Mouse (Mus musculus) cerebellum, adult 8-10 months (tissue): ENCODE measurements around the gene Iqck.
A peak's percentile ranks its signal among the peaks of the same experiment; 100 is the strongest.

Source experiments
- DNase-seq: peaks from one replicate; pipeline ENCODE4 v3.0.0; 2022

The Iqck gene

DNA sequence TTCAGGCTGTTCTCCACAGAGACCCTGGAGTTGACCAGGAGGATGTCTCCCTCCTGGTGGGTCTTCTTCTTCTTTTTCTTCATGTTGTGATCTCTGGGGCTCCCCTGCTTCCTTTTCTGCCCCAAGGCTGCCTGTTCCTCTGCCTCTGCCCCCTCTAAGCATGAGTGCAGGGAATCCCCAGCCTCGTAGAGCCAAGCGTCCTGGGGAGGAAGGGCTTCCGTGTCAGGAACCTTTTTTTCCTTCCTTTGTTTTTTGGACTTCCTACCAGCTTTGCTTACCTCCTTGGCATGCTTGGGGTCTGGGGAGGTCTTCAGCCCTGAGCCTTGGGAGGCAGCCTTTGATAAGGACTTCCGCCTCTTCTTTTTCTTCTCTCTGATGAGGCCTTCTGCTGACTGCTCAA is 2.9 kb upstream of the Iqck start:
- no peak for DNase-seq

DNA sequence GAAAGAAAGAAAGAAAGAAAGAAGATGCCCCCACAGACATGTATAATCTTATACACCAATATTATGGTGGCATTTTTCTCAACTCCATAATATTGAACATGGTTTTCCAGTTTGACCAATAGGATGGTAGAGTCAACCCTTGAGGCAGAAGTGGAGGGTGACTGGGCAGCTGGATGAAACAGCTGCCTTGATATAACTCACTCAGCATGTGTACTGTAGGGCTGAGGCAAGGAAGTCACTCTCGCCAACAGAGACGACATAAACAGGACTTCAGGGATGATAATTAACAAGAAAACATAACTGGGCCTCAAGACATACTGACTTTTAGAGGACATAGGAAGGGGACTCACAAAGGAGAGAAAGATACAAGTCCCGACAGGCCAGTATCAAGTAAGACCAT is 946 bp upstream of the Iqck start:
- no peak for DNase-seq

DNA sequence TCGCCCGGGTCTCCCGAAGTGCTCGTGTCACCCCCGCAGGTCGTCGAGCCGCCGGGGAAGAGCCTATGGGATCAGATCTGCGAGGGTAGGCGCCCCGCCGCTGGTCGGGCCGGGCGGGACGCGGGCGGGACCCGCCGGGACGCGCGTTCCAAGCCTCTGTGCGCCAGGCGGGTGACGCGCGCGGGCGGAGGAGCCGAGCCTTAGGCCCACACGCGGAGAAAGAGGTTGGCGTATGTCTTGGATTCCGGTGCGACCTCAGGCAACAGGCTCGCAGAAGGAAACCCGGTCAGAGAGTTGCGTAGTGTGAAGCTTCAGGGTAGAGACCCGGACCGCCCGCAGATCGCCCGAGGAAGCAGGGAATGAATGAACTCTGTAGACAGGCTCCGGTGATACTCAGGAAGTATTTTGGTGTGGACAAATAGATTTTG is 339 bp downstream of the Iqck start, which contains the start of gene Knop1:
Gene Knop1, minus strand, starts transcription at position 378 of the 428 bp plus-strand sequence.
- DNase-seq: no peak

GRCm38 (mm10) chr7:118858640-118859039 is 3.1 kb downstream of the Iqck start:
- DNase-seq: no peak

- DNase-seq: no peak
Observed at GRCm38 (mm10) chr7:118865362-118865761, 9.8 kb downstream of the Iqck start.

DNA sequence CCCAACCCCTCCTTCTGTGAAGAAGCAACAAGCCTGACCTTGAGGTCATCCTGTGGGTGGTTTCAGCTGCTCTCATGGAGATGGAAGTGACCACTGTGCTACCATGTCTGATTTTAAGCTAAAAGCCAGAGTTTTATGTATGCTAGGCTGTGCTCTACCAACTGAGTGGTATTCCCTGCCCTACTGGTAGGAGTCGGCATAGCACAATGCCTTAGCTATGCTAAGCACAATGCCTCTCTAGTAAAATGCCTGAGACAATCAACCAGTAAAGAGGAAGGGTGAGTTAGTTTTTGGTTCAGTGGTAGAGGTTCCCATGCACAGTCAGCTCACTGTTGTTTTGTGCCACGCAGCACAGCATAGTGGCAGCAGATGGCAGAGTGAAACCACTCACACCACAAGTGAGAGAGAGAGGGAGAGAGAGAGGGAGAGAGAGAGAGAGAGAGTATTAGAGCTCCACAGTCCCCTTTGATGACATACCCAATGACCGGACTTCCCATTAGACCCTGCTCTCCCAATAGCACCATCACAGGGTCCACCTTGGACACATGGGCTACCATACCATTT is 24.0 kb downstream of the Iqck start:
- no peak for DNase-seq

GRCm38 (mm10) chr7:118883957-118884356 is 28.4 kb downstream of the Iqck start:
- no peak for DNase-seq

GRCm38 (mm10) chr7:118884969-118885368 is 29.4 kb downstream of the Iqck start:
- DNase-seq: no peak

DNA sequence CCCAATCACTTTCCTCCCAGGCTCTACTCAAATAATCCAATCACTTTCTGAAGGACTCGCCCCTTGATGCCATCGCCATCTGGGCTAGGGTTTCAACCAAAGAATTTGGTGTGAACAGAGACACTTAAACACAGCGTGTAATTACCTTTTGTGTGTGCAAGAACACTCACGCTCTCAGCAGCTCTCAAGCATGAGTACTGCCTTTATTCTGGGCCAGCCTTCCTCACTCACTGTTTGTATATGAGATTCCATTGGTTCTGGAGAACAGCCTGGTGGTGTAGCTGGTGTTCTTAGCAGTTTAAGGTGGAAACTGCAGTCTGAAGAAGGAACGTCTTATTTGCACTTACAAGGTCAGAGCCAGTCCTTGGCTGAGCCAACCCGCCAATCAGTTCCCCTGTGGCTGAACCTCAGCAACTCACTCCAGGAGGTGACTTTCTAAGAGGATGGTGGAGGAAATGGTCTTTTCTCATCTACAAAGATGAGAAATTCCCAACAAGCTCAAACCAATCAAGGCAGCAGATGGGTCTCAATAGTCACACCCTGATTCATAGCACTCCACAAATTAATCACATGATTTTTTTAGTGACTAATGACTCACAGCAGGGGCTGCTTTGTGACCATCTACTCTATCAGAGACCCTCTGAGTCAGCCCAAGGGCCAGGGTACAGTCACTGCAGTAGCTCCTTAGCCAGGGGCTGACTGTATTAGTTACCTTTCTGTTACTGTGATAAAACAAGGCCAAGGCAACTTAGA is 31.9 kb downstream of the Iqck start:
- DNase-seq: no peak

- no peak for DNase-seq
Observed at GRCm38 (mm10) chr7:118889046-118889680, 33.6 kb downstream of the Iqck start.

GRCm38 (mm10) chr7:118895469-118896450 is 40.2 kb downstream of the Iqck start:
- no peak for DNase-seq

DNA sequence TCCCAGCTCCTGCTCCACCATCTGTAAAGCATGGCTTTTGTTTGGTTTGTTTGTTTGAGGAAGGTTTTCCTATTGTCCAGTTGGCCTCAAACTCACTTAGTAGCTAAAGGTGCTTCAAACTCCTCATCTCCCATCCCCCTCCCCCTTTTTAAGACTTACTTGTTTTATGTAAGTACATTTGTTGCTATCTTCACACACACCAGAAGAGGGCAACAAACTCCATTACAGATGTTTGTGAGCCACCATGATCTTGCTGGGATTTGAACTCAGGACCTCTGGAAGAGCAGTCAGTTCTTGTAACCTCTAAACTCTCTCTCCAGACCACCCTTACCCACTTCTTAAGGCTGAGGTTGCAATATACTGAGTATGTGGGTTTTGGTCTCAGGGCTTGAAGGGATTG is 42.5 kb downstream of the Iqck start:
- no peak for DNase-seq

DNA sequence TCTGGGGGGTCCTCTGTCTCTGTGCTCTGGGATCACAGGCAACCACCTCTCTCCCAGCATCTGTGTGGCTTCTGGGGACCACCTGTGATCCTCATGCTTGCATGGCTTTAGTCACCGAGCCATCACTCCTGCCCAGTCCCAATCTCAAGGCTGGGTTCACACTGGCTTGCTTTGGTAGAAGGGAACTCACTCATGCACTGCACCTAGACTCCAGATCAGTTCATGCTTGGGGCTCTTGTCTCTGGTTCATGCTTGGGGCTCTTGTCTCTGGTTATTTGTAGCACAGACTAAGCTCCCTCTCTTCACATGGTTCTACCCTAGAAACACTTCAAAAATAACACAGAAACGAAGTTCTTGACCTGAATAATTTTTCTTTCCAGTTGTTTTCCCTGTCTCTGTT is 44.5 kb downstream of the Iqck start:
- DNase-seq: no peak

- no peak for DNase-seq
Observed at GRCm38 (mm10) chr7:118902944-118903343, 47.4 kb downstream of the Iqck start.

GRCm38 (mm10) chr7:118903879-118904278 is 48.3 kb downstream of the Iqck start:
- DNase-seq: no peak

GRCm38 (mm10) chr7:118904530-118904929 is 49.0 kb downstream of the Iqck start:
- no peak for DNase-seq

DNA sequence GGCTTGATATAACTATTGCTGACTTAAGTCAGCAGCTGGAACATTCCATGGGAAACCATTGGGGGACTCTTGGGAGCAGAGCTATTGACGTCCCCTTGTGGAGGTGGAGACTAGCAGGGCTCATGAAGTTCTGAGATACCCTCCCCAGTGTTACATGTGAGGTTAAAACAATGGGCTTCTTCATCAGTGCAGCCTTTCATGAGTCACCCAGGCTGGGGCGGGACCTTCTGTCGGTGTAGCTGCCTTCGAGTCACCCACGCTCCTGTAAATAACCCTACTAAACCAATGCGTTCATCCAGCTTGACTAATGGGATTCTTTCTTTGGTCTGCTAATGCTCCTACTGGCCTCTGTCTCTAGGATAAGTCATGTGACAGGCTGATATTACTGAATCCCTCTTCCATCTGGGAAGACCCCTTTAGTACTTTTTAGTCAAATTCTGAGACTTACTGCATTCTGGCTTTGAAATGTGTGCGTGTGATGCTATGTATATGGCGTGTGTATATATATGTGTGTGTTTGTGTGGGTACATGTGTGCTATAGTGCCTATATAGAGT is 53.5 kb downstream of the Iqck start:
- DNase-seq: no peak

- no peak for DNase-seq
Observed at GRCm38 (mm10) chr7:118910464-118910863, 54.9 kb downstream of the Iqck start.

DNA sequence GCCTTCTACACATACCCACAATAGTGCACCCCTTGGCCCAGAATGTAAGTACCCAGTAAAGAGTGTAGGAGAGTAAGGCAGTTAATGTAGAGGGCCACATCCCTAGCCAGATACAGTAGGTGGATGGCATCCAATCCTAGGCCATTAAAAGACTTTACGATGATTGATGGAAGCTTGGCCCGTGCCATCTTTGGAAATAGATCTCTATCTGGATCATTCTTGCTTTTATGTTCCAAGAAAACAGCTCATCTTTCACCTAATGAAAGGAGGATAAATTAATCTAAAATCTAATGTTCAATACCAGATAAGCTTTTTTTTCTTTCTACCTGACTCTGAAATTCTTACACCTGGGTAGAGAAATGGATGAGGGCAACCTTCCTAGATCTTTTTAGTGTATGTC is 55.6 kb downstream of the Iqck start:
- DNase-seq: no peak

DNA sequence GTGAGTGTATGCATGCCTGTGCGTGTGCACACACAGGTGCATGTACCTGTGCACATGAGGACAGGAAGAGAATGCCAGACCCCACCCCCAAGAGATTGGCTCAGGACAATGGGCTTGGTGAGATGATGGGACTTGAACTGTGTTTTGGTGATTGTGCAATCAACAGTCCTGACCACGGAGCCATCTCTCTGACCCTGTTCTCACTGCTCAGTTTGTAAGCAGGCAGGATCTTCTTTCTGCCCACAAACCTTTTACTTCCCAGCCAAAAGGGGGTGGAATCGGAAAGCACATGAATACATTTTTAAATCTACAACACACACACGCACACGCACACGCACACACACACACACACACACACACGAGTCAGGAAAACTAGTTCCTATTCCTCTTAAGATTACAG is 56.0 kb downstream of the Iqck start:
- DNase-seq: no peak

- no peak for DNase-seq
Observed at GRCm38 (mm10) chr7:118912049-118912490, 56.5 kb downstream of the Iqck start.

DNA sequence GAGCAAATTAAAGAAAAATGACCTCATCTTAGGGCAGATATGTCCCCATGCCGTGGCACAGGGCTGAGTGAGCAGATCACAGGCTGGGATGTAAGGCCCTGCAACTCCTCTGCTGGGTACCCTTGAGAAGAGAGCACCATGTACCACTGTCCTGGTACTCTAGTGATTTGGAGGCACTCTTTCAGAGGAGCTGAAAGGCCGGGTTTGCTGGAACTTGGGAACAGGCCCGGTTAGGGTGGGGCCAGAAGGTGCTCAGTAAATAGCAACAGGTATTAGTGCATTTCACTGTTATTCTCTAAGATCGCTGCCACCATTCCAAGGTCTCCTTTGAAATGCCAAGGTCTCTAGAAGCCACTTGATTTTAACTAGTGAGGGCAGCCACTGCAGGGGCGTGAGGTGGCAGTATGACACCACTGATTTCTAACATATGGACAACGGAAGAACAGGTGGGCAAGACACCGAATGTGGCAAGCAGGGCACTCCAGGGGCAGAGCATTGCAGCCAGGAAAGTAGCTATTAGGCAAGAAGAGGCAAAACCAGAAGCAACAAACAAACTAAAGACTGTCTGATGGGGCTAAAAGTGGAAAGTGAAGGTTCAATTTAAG is 59.1 kb downstream of the Iqck start:
- peak; percentile 32 for DNase-seq
